Mouse (Mus musculus): Measurements from ENCODE around the gene Calcoco1. TPM values are rescaled to one million over a fixed set of nuclear protein-coding genes. Genes with fewer than 3 reads are reported as not detected.

The Calcoco1 gene
- polyA plus RNA-seq, 1 experiment from 2014 or later = 154 TPM

- in situ Hi-C loops (cut with MboI; ENCODE audit: low pct_unique_long_range_greater_than_20kb) = no loop called here
- no peak for ATAC-seq
- DNase-seq (ENCODE audit: low read depth, low spot score) = no peak
- peaks cover 12% of the 10 kb centered on the region for H3K27me3 ChIP-seq
- TF ChIP-seq CTCF (IDR thresholded peaks at IDR 0.05) = no peak
- ChIA-PET CTCF (no interaction called here), POLR2A (no interaction called here)
These were observed 25.9 kb upstream of the Calcoco1 start for GRCm38 (mm10) chr15:102747853-102748252.

- no peak for TF ChIP-seq CTCF (IDR thresholded peaks at IDR 0.05)
- DNase-seq (ENCODE audit: low read depth, low spot score) = no peak
- POLR2A ChIA-PET = interaction anchor here (0.7 kb wide), 1 partner anchor 24 kb away, joined by 6 read pairs; no protein-coding TSS in a partner anchor
- in situ Hi-C loops (cut with MboI; ENCODE audit: low pct_unique_long_range_greater_than_20kb) = no loop called here
- CTCF ChIA-PET = no interaction called here
- ATAC-seq = no peak
- H3K27me3 ChIP-seq = peaks cover 12% of the 10 kb centered on the region
These were observed 25.3 kb upstream of the Calcoco1 start for GRCm38 (mm10) chr15:102747286-102747640.

- POLR2A ChIA-PET = interaction anchor here (0.7 kb wide), 1 partner anchor 24 kb away, joined by 6 read pairs; no protein-coding TSS in a partner anchor
- in situ Hi-C loops (cut with MboI; ENCODE audit: low pct_unique_long_range_greater_than_20kb) = no loop called here
- CTCF ChIA-PET = interaction anchor here (1.1 kb wide), 1 partner anchor 57 kb away, joined by 3 read pairs; no protein-coding TSS in a partner anchor
- peak; percentile 29 for ATAC-seq
- no peak for DNase-seq (ENCODE audit: low read depth, low spot score)
- H3K27me3 ChIP-seq = peaks cover 12% of the 10 kb centered on the region
- TF ChIP-seq CTCF (IDR thresholded peaks at IDR 0.05) = no peak
These were observed 24.7 kb upstream of the Calcoco1 start for GRCm38 (mm10) chr15:102746488-102747285.

- ChIA-PET POLR2A (no interaction called here), CTCF (interaction anchor here (0.8 to 1.3 kb wide), 3 partner anchors 48 to 56 kb away, joined by 3 to 5 read pairs (median 3); no protein-coding TSS in a partner anchor)
- ATAC-seq (no peak), DNase-seq (ENCODE audit: low read depth, low spot score) (no peak)
- in situ Hi-C loops (cut with MboI; ENCODE audit: low pct_unique_long_range_greater_than_20kb) = no loop called here
- TF ChIP-seq CTCF (IDR thresholded peaks at IDR 0.05) = no peak
- peaks cover 12% of the 10 kb centered on the region for H3K27me3 ChIP-seq
These were observed 24.1 kb upstream of the Calcoco1 start for GRCm38 (mm10) chr15:102746126-102746487.

- ChIA-PET CTCF (interaction anchor here (0.8 to 1.3 kb wide), 3 partner anchors 48 to 55 kb away, joined by 3 to 5 read pairs (median 3); no protein-coding TSS in a partner anchor), POLR2A (no interaction called here)
- in situ Hi-C loops (cut with MboI; ENCODE audit: low pct_unique_long_range_greater_than_20kb) = no loop called here
- TF ChIP-seq CTCF (IDR thresholded peaks at IDR 0.05) = no peak
- DNase-seq (ENCODE audit: low read depth, low spot score) = no peak
- no peak for ATAC-seq
- H3K27me3 ChIP-seq = peaks cover 12% of the 10 kb centered on the region
These were observed 23.4 kb upstream of the Calcoco1 start for GRCm38 (mm10) chr15:102745387-102745786.

- in situ Hi-C loops (cut with MboI; ENCODE audit: low pct_unique_long_range_greater_than_20kb) = loop anchor here (5.0 kb wide), 1 partner anchor 43 kb away; no protein-coding TSS in a partner anchor
- ChIA-PET POLR2A (no interaction called here), CTCF (interaction anchor here (1.3 to 3.6 kb wide), 2 partner anchors 16 to 47 kb away, joined by 5 to 29 read pairs; no protein-coding TSS in a partner anchor)
- peaks cover 12% of the 10 kb centered on the region for H3K27me3 ChIP-seq
- ATAC-seq (no peak), DNase-seq (ENCODE audit: low read depth, low spot score) (no peak)
- TF ChIP-seq CTCF (IDR thresholded peaks at IDR 0.05) = no peak
These were observed 22.9 kb upstream of the Calcoco1 start for GRCm38 (mm10) chr15:102744831-102745230.

- POLR2A ChIA-PET = no interaction called here
- TF ChIP-seq CTCF (IDR thresholded peaks at IDR 0.05) = no peak
- H3K27me3 ChIP-seq = peaks cover 12% of the 10 kb centered on the region
- no peak for ATAC-seq
- in situ Hi-C loops (cut with MboI; ENCODE audit: low pct_unique_long_range_greater_than_20kb) = loop anchor here (5.0 kb wide), 1 partner anchor 42 kb away; no protein-coding TSS in a partner anchor
- no peak for DNase-seq (ENCODE audit: low read depth, low spot score)
- CTCF ChIA-PET = interaction anchor here (3.6 kb wide), 1 partner anchor 16 kb away, joined by 29 read pairs; no protein-coding TSS in a partner anchor
These were observed 22.4 kb upstream of the Calcoco1 start for GRCm38 (mm10) chr15:102744416-102744815.

- no peak for DNase-seq (ENCODE audit: low read depth, low spot score)
- POLR2A ChIA-PET = no interaction called here
These were observed 22.0 kb upstream of the Calcoco1 start for GRCm38 (mm10) chr15:102743996-102744395.

GRCm38 (mm10) chr15:102743196-102743595 is 21.2 kb upstream of the Calcoco1 start:
- no peak for ATAC-seq
- in situ Hi-C loops (cut with MboI; ENCODE audit: low pct_unique_long_range_greater_than_20kb) = loop anchor here (5.0 kb wide), 1 partner anchor 41 kb away; no protein-coding TSS in a partner anchor
- ChIA-PET POLR2A (no interaction called here), CTCF (interaction anchor here (1.2 to 7.8 kb wide), 13 partner anchors 10 to 542 kb away, joined by 3 to 78 read pairs (median 6); partner anchors contain the start of gene Calcoco1)
- TF ChIP-seq CTCF (IDR thresholded peaks at IDR 0.05) = no peak
- peaks cover 12% of the 10 kb centered on the region for H3K27me3 ChIP-seq
- no peak for DNase-seq (ENCODE audit: low read depth, low spot score)

More at GRCm38 (mm10) chr15:102743996-102744395, 22.0 kb upstream of the Calcoco1 start:
- no peak for TF ChIP-seq CTCF (IDR thresholded peaks at IDR 0.05)
- no peak for ATAC-seq
- H3K27me3 ChIP-seq = peaks cover 12% of the 10 kb centered on the region
- in situ Hi-C loops (cut with MboI; ENCODE audit: low pct_unique_long_range_greater_than_20kb) = loop anchor here (5.0 kb wide), 1 partner anchor 42 kb away; no protein-coding TSS in a partner anchor
- CTCF ChIA-PET = interaction anchor here (1.4 to 3.6 kb wide), 2 partner anchors 15 to 60 kb away, joined by 3 to 29 read pairs; no protein-coding TSS in a partner anchor

GRCm38 (mm10) chr15:102742589-102742988 is 20.6 kb upstream of the Calcoco1 start:
- ChIA-PET CTCF (interaction anchor here (1.2 to 7.8 kb wide), 15 partner anchors 10 to 542 kb away, joined by 3 to 78 read pairs (median 5); partner anchors contain the start of gene Calcoco1), POLR2A (no interaction called here)
- DNase-seq (ENCODE audit: low read depth, low spot score) = no peak
- peak; percentile 100 for TF ChIP-seq CTCF (IDR thresholded peaks at IDR 0.05)
- H3K27me3 ChIP-seq = peaks cover 12% of the 10 kb centered on the region
- peak; percentile 51 for ATAC-seq
- in situ Hi-C loops (cut with MboI; ENCODE audit: low pct_unique_long_range_greater_than_20kb) = loop anchor here (5.0 kb wide), 1 partner anchor 40 kb away; no protein-coding TSS in a partner anchor

Data from Patski (cell line).